Mouse (Mus musculus) CH12.LX (cell line): ENCODE measurements around the gene Slamf1. TPM values are rescaled to one million over a fixed set of nuclear protein-coding genes. Genes with fewer than 3 reads are reported as not detected.

Experiments used
- DNase-seq: peaks from one replicate; pipeline ENCODE4 v3.0.0-alpha.2; 2013; ENCODE audit errors: extremely low read depth
- H3K27ac ChIP-seq: 2 replicates; pipeline ENCODE4 v1.5.1; 2012; ENCODE audit warnings: low read depth, mild to moderate bottlenecking, control low read depth, moderate library complexity; ENCODE audit not compliant: insufficient read depth
- H3K27me3 ChIP-seq: replicated peaks from 2 replicates; pipeline ENCODE3; 2012; ENCODE audit warnings: inconsistent platforms
- H3K36me3 ChIP-seq, 2 experiments: replicated peaks in 1 of 2; 2 replicates each; pipeline versions ENCODE3 to v1.6.1; 2012; ENCODE audit warnings: inconsistent platforms in 1 of 2, low read length in 1 of 2, mild to moderate bottlenecking in 1 of 2, mixed read lengths in 1 of 2, moderate library complexity in 1 of 2; ENCODE audit not compliant: control insufficient read depth in 1 of 2, insufficient read depth in 1 of 2
- H3K4me1 ChIP-seq, 2 experiments: 2 replicates each; pipeline ENCODE4 v1.6.1; 2012; ENCODE audit warnings: inconsistent platforms in 1 of 2, moderate library complexity in 1 of 2; ENCODE audit not compliant: insufficient read depth in 2 of 2, control insufficient read depth in 1 of 2
- H3K4me2 ChIP-seq: 2 replicates; pipeline ENCODE4 v1.6.1; 2012; ENCODE audit warnings: low read depth, mild to moderate bottlenecking, control low read depth; ENCODE audit not compliant: poor library complexity, insufficient read depth, severe bottlenecking
- H3K4me3 ChIP-seq, 3 experiments: fragments of 150-350 bp in 1 of 3; sonication (generic) in 1 of 3; replicated peaks in 1 of 3; 2 replicates each; pipeline versions ENCODE3 to v1.5.1; 2011 to 2012; ENCODE audit warnings: low read depth in 2 of 3, low read length in 2 of 3, mild to moderate bottlenecking in 2 of 3, moderate library complexity in 2 of 3, control low read depth in 1 of 3, improper control_type of control experiment in 1 of 3, inconsistent platforms in 1 of 3, mixed read lengths in 1 of 3; ENCODE audit not compliant: poor library complexity in 1 of 3
- H3K79me2 ChIP-seq: replicated peaks from 2 replicates; pipeline ENCODE4 v1.6.1; 2012; ENCODE audit warnings: mild to moderate bottlenecking, moderate library complexity; ENCODE audit not compliant: control insufficient read depth, poor library complexity, insufficient read depth, severe bottlenecking; ENCODE audit errors: extremely low read depth
- H3K9ac ChIP-seq: 2 replicates; pipeline ENCODE4 v1.6.1; 2012; ENCODE audit warnings: low read depth, mild to moderate bottlenecking, control low read depth, moderate library complexity; ENCODE audit not compliant: insufficient read depth
- H3K9me3 ChIP-seq: replicated peaks from 2 replicates; pipeline ENCODE3; 2012; ENCODE audit warnings: low read length, inconsistent platforms, mixed read lengths
- CHD1 ChIP-seq: IDR thresholded peaks from 2 replicates; pipeline ENCODE4 v1.6.1; 2012; ENCODE audit warnings: low read depth, low read length, improper control_type of control experiment, inconsistent platforms
- CHD2 ChIP-seq: IDR thresholded peaks from 2 replicates; pipeline ENCODE4 v1.6.1; 2011; ENCODE audit warnings: low read length, improper control_type of control experiment
- E2F4 ChIP-seq: IDR thresholded peaks from 2 replicates; pipeline ENCODE4 v1.6.1; 2011; ENCODE audit warnings: low read depth, low read length, improper control_type of control experiment; ENCODE audit not compliant: insufficient replicate concordance
- EP300 ChIP-seq: IDR thresholded peaks from 2 replicates; pipeline ENCODE4 v1.6.1; 2011; ENCODE audit warnings: low read length, improper control_type of control experiment
- ETS1 ChIP-seq: conservative IDR thresholded peaks from 2 replicates; pipeline ENCODE4 v1.6.1; 2012; ENCODE audit warnings: low read depth, mild to moderate bottlenecking, inconsistent platforms, low read length, improper control_type of control experiment, moderate library complexity
- GABPA ChIP-seq: IDR thresholded peaks from 2 replicates; pipeline ENCODE4 v1.6.1; 2012; ENCODE audit warnings: low read depth, low read length, improper control_type of control experiment, inconsistent platforms; ENCODE audit not compliant: insufficient replicate concordance
- HCFC1 ChIP-seq: IDR thresholded peaks from 2 replicates; pipeline ENCODE4 v1.6.1; 2012; ENCODE audit warnings: low read depth, mild to moderate bottlenecking, inconsistent platforms, low read length, improper control_type of control experiment
- IRF4 ChIP-seq: IDR thresholded peaks from 2 replicates; pipeline ENCODE4 v1.6.1; 2014; ENCODE audit warnings: low read depth, mild to moderate bottlenecking, inconsistent platforms, low read length, improper control_type of control experiment
- MAFK ChIP-seq: IDR thresholded peaks from 2 replicates; pipeline ENCODE4 v1.6.1; 2011; ENCODE audit warnings: low read length, improper control_type of control experiment; ENCODE audit not compliant: insufficient replicate concordance
- MAX ChIP-seq: IDR thresholded peaks from 2 replicates; pipeline ENCODE4 v1.6.1; 2011; ENCODE audit warnings: low read length, improper control_type of control experiment
- NRF1 ChIP-seq: IDR thresholded peaks from 2 replicates; pipeline ENCODE4 v1.6.1; 2014; ENCODE audit warnings: low read depth, mild to moderate bottlenecking, inconsistent platforms, low read length, improper control_type of control experiment, moderate library complexity
- PAX5 ChIP-seq: IDR thresholded peaks from 2 replicates; pipeline ENCODE4 v1.6.1; 2012; ENCODE audit warnings: low read length, inconsistent platforms, mixed read lengths
- SIN3A ChIP-seq: IDR thresholded peaks from 2 replicates; pipeline ENCODE4 v1.6.1; 2012; ENCODE audit warnings: low read length, improper control_type of control experiment, inconsistent platforms
- TCF12 ChIP-seq: IDR thresholded peaks from 2 replicates; pipeline ENCODE4 v1.6.1; 2014; ENCODE audit warnings: low read depth, mild to moderate bottlenecking, inconsistent platforms, low read length, improper control_type of control experiment
- UBTF ChIP-seq: IDR thresholded peaks from 2 replicates; pipeline ENCODE4 v1.6.1; 2012; ENCODE audit warnings: low read depth, mild to moderate bottlenecking, inconsistent platforms, low read length, improper control_type of control experiment, moderate library complexity
- USF2 ChIP-seq: conservative IDR thresholded peaks from 2 replicates; pipeline ENCODE4 v1.6.1; 2011; ENCODE audit warnings: low read depth, low read length, improper control_type of control experiment
- ZC3H11A ChIP-seq: IDR thresholded peaks from 2 replicates; pipeline ENCODE4 v1.6.1; 2012; ENCODE audit warnings: low read depth, mild to moderate bottlenecking, inconsistent platforms, low read length, improper control_type of control experiment
- ZKSCAN1 ChIP-seq: IDR thresholded peaks from 2 replicates; pipeline ENCODE4 v1.6.1; 2012; ENCODE audit warnings: low read depth, inconsistent platforms, low read length, improper control_type of control experiment, borderline replicate concordance
- dilution Hi-C: fragments of 300-500 bp; cut with MboI; formaldehyde crosslinking; loops from 2 replicates; pipeline ENCODE4 v1.14.3; 2020; ENCODE audit warnings: low sequenced_read_pairs; ENCODE audit not compliant: extremely low pct_unique_long_range_greater_than_20kb, extremely low pct_ligation_motif_present
- in situ Hi-C: fragments of 300-500 bp; cut with MboI; formaldehyde crosslinking; loops from 3 replicates; pipeline ENCODE4 v1.14.3; 2019; ENCODE audit warnings: low sequenced_read_pairs, low pct_ligation_motif_present, low pct_unique_long_range_greater_than_20kb, mixed read lengths
- polyA plus RNA-seq: library from polyadenylated mRNA; unstranded; fragments of >175 nt; gene quantifications from 2 replicates; pipeline ENCODE4 v1.2.1, GENCODE M21; 2012; ENCODE audit warnings: low read depth; ENCODE audit not compliant: insufficient read length
- total RNA-seq, 2 experiments: library from RNA; depleted of rRNA; stranded (reverse); fragments of 300-350 nt in 1 of 2; fragments of >200 nt in 1 of 2; gene quantifications; 2 replicates each; pipeline ENCODE4 v1.2.3; 2012 to 2014

The Slamf1 gene
- total and polyA plus RNA-seq, 3 experiments = 0.38 to 0.81 (median 0.80) TPM

DNA sequence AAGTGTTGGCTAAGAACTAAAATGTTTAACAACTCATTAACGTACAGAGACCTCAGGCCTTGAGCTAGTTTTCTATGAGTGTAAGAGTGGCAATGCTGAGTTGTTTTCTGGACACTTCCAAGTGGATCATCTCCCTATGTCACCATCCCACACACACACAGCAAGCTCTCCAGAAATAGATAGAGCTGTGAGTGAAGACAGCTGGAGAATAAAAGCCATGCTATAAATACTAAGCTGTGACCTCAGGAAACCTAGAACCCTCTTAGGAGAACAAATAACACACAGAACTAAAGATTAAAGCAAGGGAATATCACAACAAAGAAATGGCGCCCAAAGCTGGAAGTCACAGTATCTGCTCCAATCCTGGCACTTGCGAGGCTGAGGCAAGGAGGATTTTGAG, 24.6 kb downstream of the Slamf1 start:
- H3K27me3 ChIP-seq = no peaks in the 10 kb centered on the region
- H3K4me2 ChIP-seq = no peak overlapping the region
- dilution Hi-C loops = no loop called here
- H3K9me3 ChIP-seq = peaks cover 5% of the 10 kb centered on the region
- H3K27ac ChIP-seq = no peak overlapping the region
- in situ Hi-C loops = no loop called here
- H3K79me2 ChIP-seq = no peaks in the 10 kb centered on the region
- H3K9ac ChIP-seq = no peak overlapping the region
- no peak for DNase-seq
- H3K4me3 ChIP-seq = no peak overlapping the region
- H3K4me1 ChIP-seq = peaks cover 0 to 21% of the 10 kb centered on the region in 2 experiments; a peak in 2 of 4 replicates
- TF ChIP-seq MAFK = no peak
- TF ChIP-seq CHD1 = no peak
- H3K36me3 ChIP-seq = no peaks in the 10 kb centered on the region

DNA sequence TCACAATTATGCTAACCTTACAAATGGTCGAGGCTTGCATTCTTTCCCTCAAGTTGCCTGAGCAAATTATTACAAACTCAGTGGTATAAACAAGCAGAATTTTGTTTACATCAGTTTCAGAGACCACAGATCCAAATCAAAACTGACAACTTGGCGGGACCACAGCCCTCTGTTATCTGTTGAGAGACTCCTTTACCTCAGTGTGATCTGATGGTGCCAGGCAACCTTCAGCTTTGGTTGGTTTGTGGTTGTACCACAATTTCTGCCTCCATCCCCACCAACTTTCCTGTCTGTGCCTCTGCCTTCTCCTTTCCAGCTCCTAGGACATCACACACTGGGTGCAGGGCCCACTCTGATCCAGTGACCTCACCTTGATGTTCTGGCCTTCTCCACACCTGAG, 29.3 kb downstream of the Slamf1 start:
- TF ChIP-seq USF2 (no peak), CHD1 (no peak), IRF4 (no peak), UBTF (no peak), PAX5 (no peak), CHD2 (no peak), GABPA (no peak), TCF12 (no peak), HCFC1 (no peak), SIN3A (no peak), EP300 (no peak), MAFK (no peak), ZC3H11A (no peak), ZKSCAN1 (no peak), MAX (no peak), NRF1 (no peak), E2F4 (no peak), ETS1 (no peak)
- no peak overlapping the region for H3K27ac ChIP-seq
- no peak overlapping the region for H3K4me2 ChIP-seq
- no peaks in the 10 kb centered on the region for H3K79me2 ChIP-seq
- no peaks in the 10 kb centered on the region for H3K36me3 ChIP-seq
- H3K9ac ChIP-seq = no peak overlapping the region
- H3K27me3 ChIP-seq = no peaks in the 10 kb centered on the region
- H3K4me1 ChIP-seq = no peaks in the 10 kb centered on the region
- DNase-seq = no peak
- no peak overlapping the region for H3K4me3 ChIP-seq
- in situ Hi-C loops = no loop called here
- peaks cover 5% of the 10 kb centered on the region for H3K9me3 ChIP-seq
- dilution Hi-C loops = no loop called here
